Mouse (Mus musculus): Measurements from ENCODE around the gene Tpst1.

The Tpst1 gene

DNA sequence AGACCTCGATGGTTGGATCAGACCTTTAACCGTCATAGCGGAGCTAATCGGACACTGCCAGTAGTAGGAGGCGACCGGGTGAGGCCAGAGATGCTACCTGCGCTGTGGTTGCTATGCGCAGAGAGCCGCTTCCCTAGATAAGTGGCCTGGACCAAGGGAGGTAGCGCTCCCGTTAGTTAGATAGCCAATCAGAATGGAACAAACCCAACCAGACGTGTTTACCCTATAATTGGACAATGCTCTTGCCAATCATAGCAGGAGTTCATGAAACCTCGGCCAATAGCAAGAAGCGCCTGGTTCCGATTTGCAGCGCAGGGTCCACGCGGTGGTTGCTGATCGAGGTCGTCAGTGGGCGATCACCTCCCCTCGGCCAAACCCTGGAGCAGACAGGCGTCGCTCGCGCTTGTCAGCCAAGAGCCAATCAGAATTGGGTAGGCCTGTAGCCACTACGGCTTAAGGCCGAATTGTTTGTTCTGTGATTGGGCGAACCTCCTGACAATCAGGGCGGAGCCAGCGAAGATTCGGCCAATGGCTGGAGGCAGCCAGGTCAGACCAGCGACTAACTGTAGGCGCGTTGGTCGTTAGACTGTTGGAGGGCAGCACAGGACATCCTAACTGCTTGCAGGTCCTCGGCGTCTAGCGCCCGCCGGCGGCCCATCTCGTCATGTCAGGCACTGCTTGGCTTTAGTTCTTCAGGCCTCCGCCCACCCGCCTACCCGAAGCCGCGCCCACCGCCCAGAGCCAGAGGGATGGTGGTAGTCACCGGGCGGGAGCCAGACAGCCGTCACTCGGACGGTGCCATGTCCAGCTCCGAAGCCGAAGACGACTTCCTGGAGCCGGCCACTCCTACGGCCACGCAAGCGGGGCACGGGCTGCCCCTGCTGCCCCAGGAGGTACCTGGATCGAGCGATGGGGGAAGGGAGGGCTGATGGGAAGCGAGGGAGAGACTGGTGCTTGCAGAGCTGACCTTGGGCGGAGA, 71.5 kb downstream of the Tpst1 start, which contains the start of gene Kctd7:
TSS of gene Kctd7 (plus strand) at position 528 of the 979 bp plus-strand sequence.
- DNase-seq, result peak; percentile 97 to 98

- DNase-seq, result no peak
Observed at GRCm38 (mm10) chr5:130145961-130146360, 72.8 kb downstream of the Tpst1 start.

DNA sequence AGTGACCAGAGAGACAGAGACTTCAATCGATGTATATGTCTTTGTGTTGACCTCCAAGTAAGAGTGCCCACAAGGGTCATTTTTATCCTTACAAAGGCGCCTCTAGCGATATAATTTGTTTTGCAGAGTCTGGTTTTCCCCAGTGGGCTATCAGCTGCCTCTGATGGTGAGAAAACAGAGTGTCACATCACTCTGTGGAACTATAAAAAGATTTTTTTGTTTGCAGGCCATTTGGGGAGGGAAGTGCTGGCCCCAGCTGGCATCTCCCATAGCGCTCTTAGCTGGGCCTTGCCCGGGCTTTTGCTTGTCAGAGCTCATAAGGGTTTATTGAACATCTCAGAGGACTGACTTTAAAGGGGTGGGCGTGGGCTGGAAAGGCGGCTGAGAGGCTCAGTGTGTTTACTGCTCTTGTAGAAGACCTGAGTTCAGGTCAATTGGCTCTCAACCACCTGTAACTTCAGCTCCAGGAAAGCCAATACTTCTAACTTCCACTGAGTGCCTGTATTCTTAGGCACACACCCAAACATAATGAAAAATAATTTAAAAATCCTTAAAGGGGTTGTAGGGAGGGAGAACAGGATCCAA, 76.7 kb downstream of the Tpst1 start:
- DNase-seq, result no peak

- DNase-seq, result no peak
Observed at GRCm38 (mm10) chr5:130154286-130154685, 81.2 kb downstream of the Tpst1 start.

DNA sequence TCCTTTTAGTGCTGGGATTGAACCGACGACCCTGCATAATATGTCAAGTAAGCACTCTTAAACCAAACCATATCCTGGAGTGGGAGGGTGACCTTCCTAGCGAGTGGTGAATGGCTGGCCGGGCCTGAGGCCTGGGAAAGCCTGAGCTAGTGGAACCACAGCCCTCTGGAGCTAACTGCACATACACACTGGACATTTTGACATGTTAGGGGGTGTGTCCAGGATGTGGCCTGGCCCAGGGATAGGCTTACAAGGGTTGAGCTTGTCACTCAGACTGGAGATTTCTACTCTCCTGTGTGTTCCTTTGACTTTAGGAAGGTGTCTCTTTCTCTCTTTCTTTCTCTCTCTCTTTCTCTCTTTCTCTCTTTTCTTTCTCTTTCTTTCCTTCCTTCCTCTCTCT, 85.4 kb downstream of the Tpst1 start:
- DNase-seq, result no peak

DNA sequence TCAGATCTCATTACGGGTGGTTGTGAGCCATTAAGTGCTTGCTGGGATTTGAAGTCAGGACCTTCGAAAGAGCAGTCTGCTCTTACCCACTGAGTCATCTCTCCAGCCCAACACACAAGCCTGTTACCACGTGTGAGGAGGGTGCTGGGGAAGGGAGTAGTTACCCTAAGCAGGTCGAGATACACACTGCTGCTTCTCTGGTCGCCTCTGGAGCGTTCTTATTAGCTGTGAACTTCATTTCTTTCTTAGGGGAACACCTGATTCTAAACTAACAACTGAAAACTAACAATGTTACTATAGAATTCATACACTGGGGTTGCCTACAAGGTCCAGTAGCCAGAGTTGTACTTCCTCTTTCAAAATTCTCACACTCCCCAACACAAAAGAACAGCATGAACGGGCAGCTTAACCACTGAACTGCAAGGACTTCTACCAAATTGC, 86.7 kb downstream of the Tpst1 start:
- DNase-seq, result no peak

GRCm38 (mm10) chr5:130163670-130164069, 90.5 kb downstream of the Tpst1 start:
- DNase-seq, result peak; percentile 86 to 93

DNA sequence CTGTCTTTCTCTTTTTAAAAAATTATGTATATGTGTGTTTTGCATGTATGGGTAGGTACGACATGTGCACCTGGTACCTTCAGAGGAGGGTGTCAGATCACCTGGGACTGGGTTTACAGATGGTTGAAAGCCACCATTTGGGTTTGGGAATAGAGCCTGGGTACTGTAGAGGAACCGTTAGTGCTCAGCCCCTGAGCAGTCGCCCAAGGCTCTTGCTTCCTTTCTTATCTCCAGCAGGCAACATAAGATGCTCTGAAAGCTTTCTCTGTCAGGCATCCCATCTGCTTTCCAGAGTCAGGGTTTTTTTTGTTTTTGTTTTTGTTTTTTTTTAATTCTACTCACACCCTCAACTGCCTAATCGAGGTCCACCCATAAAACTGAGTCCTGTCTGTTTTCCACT, 92.1 kb downstream of the Tpst1 start:
- DNase-seq, result no peak

DNA sequence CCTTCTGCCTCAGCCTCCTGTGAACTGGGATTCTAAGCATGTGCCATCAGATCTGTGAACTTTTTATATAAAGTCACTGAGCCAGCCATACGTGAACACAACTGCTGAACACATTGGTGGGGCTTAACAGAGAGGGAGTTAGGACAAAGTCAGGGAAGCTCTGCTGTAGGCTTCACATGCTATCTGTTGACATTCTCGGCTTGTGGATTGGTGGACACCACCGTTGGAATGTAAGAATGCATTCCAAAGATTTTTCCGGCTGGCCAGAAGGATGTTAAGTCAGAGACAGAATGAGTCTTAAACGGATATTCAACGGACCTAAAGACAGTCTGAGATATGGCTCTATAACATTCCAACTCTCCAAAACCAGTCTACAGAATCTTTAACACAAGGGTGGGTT, 96.0 kb downstream of the Tpst1 start:
- no peak for DNase-seq

GRCm38 (mm10) chr5:130170666-130171422, 97.7 kb downstream of the Tpst1 start:
- peak in 1 of 2 experiments; percentile 27 for DNase-seq

GRCm38 (mm10) chr5:130171423-130171954, 98.4 kb downstream of the Tpst1 start, which contains the start of gene Rabgef1:
Gene Rabgef1, plus strand, starts transcription at chr5:130171798.
- peak; percentile 94 to 96 for DNase-seq

- DNase-seq, result peak; percentile 55 to 63
Observed at GRCm38 (mm10) chr5:130171956-130172601, 99.0 kb downstream of the Tpst1 start.

DNA sequence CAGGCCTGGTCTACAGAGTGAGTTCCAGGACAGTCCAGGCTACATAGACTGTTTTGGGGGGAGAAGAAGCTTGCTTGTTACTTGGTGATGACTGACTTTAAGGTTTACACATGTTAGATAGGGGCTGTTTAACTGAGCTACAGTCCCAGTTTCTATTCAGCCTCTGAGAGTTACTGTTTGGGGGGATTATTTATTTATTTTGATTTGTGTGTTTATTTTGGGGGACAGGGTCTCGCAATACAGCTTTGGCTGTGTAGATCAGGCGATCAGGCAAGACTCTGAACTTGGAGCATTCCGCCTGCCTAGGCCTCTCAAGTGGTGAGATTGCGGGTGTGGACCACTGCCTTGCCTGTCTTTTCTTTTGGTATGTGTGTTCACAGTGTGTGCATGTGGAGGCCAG, 99.9 kb downstream of the Tpst1 start:
- no peak for DNase-seq

DNA sequence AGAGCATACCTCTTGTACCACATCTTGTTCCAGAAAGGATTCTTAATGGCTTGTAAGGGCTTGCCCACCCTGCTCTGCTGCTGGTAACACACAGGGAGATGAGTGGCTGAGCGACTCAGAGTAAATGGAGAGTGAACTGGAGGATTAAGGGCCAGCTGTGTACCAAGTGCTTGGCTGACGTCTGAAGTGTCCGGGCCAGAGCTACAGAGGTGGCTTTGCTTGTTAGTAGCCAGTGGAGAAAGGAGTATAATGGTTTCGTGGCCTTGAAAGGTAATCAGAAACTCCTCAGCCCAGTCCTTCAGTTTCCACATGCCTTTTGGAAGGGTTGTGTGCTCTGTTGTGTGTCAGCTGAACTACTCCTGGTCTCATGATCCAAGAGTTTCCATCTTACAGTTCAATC, 104.7 kb downstream of the Tpst1 start:
- no peak for DNase-seq

GRCm38 (mm10) chr5:130180362-130180761, 107.2 kb downstream of the Tpst1 start:
- DNase-seq, result no peak

DNA sequence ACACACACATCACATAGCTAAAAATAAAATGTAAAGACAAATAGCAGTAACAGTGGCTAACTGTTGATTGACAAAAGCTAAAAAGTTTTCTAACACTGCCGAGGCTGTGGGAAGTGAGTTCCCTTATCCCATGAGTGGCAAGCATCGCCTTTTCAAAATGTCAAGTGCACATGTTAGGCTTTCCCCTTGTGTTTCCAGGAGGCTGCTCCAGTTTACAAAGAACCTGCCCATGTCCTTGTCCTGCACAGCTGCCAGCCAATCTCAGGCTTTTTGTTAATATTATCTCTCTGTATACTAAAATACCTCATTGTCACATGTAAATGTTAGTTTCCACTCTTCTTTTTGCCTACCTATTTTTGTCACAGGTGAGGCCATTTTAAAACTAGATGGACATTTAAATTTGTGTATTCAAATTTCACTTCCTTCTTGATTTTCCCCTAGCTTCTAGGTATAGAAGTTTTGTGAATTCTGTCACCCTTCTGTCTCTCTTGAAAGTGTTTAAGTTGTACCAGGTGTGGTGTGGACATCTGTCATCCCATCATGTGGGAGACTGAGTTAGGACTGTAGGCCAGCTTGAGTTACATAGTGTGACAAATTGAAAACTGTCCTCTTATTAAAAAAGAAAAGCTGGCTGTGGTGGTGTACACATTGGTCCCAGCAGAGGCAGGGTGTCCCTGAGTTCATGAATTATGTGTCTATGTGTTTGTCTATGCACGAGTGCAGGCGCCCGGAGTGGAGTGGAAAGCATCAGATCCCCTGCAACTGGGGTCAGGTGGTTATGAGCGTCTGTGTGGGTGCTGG, 108.8 kb downstream of the Tpst1 start:
- DNase-seq, result no peak

DNA sequence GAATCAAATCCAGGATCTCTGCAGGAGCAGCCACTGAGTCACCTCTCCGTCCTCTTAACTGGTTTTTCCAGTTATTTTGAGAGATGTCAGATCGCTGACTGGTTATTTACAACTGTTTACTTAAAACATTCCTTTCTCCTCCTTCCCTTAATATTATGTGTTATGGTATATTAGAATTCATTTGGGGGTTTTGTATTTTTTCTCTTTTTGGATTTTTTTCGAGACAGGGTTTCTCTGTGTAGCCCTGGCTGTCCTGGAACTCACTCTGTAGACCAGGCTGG, 109.4 kb downstream of the Tpst1 start:
- DNase-seq, result no peak

GRCm38 (mm10) chr5:130184193-130184856, 111.2 kb downstream of the Tpst1 start:
- peak in 1 of 2 experiments; percentile 33 for DNase-seq

GRCm38 (mm10) chr5:130185312-130185711, 112.2 kb downstream of the Tpst1 start:
- no peak for DNase-seq

Data from kidney, postnatal 36 days (tissue).